Mouse (Mus musculus) cerebellum, adult 11 months (tissue): Measurements from ENCODE around the gene Smtnl1.
"Not testable (repeated sequence)": the region's sequence is repeated elsewhere in the genome, so short reads cannot be mapped to it uniquely, and the experiment has no call there.

ENCODE experiments used
- DNase-seq: peaks from one replicate; pipeline ENCODE4 v3.0.0; 2022

The Smtnl1 gene

DNA sequence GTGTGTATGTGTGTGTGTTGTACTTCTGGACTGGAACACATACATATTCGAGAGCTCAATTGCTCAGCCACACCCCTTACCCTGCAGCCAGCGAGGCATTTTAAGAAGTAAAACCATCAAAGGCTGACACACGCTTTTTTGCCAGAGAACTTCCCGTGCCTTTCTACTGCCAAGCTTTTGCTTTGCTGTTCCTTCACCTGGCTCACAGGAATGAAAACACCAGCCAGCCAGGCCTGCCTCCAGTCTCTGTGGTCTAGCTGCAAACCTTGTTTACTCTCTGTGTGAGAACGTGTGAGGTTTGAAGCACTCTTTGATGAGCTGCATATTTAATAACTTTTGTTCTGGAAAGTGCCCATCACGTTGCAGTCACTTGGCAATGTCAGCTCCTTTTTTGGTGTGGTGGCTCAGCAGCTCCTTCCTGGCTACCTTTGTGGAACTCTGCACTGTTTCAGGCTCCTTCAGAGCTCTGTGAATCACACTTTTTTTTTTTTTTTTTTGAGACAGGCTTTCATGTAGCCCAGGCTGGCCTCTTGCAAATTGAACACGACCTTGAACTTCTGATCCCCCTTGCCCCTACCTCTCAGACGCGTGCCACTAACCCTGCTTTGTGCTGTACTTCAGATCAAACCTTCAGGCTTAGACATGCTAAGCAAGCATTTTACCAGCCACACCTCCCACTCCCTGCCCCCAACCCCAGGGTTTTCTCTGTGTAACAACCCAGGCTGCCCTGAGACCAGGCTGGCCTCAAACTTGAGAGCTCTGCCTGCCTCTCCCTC, 15.6 kb upstream of the Smtnl1 start:
- no peak for DNase-seq

DNA sequence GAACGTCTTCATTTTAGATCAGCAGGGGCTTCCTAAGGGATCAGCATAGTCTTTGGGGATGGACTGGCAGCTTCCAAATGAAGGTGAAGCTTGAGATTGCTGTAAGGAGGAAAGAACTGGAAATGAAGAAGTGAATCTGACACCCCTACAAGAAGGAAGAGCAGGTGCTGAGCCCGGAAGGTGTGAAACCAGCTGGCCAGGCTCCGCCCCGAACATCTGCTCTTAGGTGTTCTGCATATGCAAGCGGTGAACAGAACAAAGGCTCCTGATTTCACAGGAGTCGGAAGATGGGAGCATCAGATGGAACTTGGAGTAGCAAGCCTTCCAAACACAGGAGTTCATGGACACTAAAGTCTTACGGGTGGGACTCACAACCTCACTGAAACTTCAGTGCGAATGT, 14.7 kb upstream of the Smtnl1 start:
- no peak for DNase-seq

DNA sequence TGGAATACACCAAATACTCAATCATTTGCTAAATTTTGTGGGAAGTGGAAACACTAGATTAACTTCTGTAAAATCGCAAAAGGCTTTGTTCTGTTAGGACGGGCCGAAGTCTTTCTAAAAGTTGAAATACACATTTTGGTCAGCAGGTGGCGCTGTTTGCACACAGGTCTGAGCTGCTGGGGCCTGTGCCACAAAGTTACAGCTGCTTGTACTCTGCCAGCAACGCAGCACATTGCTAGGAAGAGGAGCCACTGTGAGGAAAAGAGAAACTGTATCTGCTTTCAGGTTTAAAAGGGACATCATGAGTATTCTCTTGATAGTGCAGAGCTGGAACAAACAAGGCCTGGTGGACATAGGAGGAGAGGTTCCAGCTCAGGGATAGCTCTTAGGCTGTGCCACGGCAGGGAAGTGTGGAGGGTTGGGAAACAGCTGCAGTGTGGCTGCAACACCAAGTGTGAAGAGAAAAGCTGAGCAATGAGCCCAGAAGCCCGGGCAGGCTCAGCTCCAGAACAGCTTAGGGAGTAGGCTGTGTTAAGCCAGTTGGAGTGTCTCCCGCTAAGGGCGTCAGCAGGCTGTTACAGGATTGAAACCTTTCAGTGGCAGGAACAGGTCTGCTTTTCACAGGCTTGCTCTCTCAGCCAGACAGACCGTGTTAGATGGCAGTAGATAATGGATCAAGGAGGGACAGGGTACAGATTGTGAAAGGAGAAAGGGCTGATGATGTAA, 9.4 kb upstream of the Smtnl1 start:
- peak; percentile 70 for DNase-seq

DNA sequence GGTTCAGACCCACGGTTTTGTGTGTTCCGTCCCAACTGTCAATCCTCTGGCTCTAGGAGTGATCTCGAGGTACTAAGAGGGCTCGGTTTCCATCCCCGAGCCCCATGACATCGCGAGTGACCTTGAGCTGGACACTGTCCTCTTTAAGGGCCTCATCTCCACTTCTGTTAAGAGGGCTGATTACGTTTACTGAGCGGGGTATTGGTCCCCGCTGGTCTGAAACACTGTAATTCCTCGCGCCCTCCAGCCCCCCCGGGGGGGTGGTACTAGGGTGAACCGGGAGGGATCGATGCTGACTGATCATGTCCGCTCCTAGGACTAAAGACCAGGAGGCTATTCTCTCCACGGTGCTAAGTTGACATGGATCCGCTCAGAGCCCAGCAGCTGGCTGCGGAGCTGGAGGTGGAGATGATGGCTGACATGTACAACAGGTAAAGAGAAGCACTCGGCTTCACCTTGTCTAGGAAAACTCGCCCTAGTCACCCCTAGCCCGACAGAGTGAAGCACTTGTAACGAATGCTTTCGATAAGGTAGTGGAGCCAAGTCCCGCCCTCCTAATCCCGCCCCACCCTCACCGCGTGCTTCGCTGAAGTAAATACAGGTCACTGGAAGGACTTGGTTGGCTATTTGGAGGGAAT, 5.0 kb upstream of the Smtnl1 start:
- DNase-seq = peak; percentile 18

DNA sequence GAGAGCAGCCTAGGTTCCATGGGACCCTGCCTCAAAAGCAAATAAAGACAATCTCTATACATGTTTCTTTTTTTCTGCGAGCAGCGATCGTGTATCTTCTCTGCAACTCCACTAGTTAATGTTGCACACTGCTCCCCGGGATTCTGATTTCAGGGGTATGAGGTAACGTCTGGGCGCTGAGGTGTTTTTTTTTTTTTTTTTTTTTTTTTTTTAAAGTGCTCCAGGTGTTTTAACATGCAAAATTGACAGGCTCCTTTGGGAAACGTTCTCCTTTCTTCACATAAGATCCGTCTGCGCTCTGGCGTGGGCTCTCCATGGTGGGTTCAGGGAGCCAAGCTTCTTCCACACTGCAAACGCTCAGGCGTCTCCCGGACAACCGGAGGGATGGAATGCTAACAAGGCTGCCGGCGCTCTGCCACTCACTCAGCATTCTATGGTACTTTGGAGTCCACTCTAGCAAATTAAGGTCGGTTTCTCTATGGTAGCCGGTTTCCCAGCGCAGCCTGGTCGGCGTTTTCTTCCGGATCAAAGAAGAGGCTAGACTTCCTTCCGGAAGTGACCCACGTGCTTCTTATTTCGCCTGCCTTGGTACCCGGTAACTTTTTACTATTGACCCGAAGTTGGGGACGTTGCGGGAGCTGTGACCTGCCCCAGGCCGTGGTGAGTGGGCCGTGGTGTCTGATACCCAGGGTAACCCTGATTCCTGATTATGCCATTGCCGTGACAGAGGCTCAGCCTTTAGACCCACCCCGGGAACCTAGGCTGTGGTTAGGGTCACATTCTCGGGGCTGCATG, 4.2 kb upstream of the Smtnl1 start, which contains the start of gene Timm10:
Gene Timm10 (plus strand): TSS at position 510 of the 795 bp plus-strand sequence.
- DNase-seq = peak; percentile 83

DNA sequence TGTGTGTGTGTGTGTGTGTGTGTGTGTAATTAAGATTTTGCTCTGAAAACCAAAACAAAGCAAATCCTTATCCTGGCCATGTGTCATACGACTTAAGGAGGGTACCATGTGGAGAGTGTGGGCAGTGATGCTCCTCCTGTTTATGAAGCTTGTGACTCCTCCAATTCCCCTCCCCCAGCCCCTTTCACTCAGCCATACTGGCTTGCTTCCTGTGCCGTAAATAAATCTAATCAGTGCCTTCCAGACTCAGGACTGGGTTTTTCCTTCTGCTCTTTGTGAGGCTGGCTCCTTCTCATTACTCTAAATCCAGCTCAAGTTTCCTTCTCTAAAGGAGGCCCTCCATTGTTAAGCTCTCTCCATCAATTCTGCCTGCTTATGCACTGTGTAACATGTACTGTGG, 785 bp upstream of the Smtnl1 start:
- DNase-seq = no peak

DNA sequence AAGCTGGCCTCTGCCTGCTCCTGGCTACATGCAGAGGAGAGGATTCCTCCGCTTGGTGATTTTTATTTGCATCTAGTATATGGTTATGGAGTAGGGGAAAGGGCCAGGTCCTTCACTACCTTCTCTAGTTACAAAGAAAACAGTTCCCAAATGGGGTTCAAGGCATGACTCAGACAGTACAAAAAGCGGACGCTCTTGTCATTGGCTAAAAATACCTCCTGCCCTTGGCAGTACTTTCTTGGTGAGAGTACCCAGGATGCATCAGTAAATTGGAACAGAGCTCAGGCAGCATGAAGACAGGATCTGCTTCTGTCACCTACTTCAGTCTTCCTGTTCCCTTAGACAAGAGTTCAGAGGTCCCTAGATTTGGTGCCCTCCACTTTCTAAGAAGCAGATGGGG, 2.6 kb downstream of the Smtnl1 start:
- DNase-seq = no peak

DNA sequence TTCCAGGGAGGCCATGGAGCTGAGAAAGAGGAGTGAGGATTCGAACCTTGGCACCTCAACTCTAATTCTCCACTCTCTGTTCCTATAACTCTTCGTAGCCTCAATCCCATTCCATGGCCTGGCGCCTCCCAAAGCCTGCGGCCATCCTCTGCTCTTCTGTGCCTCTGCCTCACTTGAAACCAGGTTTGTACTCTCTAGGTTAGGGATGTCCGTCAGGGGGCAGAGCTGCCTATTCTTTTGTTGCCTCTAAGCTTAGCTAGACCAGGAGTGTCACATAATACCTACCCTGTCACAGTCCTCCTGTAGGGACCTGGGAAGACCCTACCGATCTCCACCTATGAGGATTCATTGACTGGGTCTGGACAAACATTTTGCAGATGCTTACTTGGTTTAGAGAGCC, 9.8 kb downstream of the Smtnl1 start:
- no peak for DNase-seq

DNA sequence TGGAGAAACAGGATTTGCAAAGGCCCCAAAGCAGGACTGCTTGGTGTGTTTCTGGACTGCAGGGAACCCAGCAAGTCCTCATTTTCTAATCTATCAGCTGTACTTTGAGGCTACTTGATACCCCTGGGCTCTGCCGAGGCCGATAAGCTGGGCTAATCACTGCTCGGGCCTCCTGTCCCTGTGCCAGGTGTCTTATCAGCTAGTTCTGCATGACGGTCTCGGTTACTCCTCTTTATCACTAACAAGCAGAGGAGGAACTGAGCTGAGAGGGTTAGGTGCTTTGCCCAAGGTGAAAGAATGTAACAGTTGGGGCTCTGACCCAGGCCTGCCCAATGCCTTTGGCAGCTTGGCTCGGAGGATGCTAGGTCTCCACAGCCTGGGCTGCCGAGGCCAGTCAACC, 10.6 kb downstream of the Smtnl1 start:
- DNase-seq = no peak

DNA sequence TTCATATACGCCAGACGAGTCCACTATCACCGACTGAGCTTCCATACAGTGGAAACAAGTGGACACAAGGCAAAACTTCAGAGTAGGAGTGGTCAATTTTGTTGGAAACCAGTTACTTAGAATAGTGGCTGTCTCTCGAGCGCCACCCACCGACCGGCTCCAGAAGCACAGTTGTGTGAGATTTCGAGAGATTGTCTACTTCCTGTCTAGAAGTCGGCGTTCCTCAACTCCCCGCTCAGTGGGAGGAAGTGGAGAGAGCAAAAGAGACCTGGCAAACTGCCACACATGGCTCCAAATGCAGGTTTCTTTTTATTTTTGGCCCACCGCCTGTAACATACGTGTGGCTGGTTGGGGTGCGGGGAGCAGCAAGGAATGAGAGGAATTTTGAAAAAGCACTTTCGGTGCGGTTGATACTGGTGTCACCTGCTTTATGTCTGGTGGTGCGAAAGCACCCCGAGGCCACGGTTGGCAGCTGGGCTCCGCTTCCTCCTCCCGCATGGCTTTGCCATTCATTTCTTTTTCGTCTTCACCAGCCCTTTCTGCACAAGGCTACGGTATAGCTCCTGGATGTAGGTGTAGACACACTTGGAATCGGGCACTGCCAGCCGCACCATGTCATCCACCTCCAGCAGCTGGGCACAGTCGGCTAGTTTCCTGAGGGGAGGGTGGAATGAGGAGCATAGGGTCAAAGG, 11.4 kb downstream of the Smtnl1 start:
- DNase-seq = peak; percentile 73

DNA sequence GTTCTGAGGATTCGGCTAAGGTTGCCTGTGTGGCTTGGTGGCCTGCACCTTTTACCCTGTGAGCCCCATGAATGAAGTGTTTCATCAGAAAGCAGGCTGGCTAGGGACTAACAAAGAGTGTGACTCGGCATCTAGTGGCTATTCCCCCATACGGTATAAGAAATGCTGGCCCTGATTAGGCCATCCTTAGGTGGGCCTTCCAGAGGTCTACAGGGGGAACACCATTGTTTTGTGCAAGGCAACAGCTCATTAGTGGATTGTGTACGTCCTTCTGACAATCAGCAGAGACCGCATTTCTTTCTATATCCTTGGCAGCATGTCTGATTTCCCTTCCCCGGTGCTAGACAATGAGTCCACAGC, 11.9 kb downstream of the Smtnl1 start:
- no peak for DNase-seq

DNA sequence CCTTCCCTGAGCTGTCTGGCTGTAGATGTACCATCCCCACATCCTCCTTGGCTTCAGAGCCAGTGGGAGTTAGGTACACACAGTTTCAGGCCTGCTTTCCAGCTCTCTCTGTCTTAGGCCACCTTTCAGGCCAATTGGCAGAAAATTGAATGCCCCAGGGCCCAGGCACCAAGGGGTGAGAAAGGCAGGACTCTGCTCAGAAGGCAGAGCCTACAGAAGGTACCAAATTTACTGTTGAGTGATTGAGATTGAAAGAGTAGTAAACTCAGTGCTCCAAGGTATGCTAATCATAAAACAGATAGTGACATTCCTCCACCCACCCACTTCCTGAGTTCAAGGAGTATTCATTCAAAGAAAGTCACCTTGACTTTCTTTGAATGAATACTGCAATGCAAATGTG, 13.1 kb downstream of the Smtnl1 start:
- no peak for DNase-seq

DNA sequence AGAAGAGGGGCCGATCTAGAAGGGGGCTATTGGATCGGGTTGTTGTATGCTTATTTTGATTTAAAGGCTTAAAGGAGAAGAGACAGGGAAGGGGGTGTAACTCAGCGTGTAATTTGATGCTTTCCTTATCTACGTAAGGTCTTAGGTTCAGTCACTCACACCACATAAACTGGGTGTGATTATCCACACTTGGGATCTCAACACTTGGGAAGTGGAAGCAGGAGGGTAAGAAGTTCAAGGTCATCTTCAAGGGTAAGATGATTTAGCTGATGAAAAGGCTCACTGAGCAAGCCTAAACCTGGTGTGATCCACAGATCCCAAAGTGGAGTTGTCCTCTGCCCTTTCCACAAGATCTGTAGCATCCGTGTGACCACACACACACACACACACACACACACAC, 15.9 kb downstream of the Smtnl1 start:
- DNase-seq = no peak

DNA sequence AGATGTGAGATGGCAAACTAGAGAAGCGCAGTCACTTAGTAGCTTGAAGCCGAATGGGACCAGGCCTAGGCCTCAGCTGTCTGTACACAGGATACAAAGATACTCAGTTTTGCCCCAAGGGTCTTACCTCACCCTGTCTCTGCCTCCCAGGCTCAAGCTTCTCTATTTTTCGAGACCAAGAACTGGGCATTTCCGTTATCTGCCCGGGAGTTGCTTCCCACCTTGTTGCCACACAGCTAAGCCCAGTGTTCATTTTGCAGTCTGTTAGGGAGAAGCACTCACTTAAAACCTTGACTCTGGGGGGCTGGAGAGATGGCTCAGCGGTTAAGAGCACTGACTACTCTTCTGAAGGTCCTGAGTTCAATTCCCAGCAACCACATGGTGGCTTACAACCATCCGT, 18.5 kb downstream of the Smtnl1 start:
- no peak for DNase-seq

DNA sequence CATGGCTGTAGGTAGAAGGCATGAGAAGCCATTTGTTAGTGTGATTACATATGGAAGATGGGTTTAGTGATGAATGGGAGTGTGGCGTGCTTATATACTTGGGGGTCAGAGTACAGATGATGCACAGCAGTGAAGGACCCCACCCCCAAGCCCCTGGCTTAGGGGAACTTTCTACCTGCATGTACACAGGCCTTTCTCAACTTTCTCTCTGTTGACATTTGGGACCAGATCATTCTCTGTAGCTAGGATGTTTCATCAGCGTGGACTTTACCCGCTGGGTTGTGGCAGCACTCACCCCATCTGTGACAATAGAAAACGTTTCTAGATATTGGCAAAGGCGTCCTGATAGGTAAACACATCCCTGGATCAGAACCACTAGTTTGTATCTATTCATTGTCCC, 21.2 kb downstream of the Smtnl1 start:
- DNase-seq = not testable (repeated sequence)

DNA sequence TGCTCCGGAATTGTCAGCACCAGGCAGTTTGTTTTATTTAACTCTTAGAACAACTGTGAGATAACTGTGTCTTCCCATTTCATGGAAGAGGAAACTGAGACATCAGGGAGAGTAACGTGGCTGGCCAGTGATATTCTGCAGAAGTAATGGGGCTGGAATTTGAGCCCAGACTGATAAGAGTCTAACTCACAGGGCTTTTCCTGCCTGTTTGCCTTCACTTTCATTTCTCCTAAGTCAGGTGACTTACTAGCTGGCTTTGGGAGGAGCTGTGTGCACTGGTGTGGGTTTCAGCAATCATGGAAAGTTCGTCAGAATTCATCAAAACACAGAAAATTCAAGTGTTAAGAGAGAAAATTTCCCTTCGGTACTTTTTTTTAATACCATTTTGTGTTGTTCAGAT, 22.1 kb downstream of the Smtnl1 start:
- no peak for DNase-seq

DNA sequence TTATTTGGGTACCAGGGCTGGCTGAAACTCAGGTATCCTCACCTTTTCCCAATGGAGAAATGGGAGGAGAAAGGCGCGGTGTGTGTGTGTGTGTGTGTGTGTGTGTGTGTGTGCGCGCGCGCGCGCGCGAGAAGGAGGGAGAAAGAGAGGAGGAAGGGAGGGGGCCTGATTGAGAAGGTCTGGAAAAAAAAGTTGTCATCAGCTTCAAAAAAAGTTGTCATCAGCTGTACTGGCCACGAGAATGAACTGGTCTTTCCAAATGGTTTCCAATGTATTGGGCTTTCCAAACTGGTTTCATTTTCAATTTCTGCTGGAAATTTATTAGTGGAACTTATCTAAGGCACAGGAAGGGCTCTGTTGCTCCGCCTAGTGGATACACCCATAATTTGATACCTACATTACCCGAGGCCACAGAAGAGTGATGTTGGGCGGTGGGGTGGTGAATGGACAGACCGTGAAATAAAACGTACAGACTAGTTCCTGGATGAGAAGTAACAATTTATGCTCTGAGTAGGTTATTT, 23.4 kb downstream of the Smtnl1 start:
- peak; percentile 61 for DNase-seq

DNA sequence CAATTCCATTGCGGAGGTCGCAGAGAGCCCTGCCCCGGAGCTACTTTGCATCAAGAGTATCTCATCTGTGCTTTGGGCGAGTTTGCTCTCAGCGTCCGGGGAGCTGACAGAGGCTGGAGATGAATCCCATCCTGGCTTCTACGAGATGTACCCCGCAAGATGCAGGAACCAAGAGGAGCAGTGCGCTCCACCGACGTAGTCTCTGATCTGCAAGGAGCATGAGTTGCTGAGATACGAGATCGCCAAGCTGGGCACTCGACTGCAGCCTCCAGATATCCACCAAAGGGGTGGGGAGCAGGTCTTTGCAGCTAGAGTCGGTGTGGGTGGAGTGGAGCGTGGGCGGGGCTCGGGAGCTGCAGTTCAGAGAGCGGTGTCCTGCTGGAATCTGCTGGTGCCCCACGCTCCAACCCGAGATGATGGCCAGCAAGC, 23.9 kb downstream of the Smtnl1 start, which contains the start of gene Ube2l6:
Gene Ube2l6 (plus strand): TSS at position 336 of the 429 bp plus-strand sequence.
- peak; percentile 57 for DNase-seq

DNA sequence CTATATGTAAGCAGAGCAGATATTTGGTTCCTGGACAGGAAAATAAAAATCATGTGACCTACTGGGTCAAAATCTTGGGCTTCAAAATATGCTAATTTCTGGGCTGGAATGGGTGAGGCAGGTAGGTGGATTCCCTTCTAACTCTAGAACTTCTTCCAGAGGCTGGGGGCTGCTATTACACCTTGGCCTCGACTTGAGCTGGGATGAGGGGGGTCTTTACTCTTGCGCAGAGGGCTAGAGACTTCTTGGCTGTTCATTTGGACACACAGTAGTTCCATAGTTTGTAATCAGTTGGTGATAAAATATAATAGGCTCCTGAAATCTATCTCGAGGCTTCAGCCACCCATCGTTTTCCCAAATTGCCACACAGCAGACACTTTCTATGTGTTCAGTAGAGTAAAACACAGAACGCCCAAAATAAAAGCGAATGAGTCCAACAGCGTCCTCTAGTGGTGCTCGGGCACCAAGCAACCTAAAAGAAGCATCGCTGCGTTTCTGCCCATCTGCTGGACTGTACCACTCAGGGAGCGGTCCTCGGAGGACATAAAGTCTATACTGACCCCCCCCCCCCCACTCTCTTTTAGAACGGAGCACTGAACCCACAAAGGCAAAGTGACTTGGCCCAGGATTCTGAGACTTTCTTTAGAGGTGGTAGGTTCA, 24.5 kb downstream of the Smtnl1 start:
- DNase-seq = peak; percentile 81

DNA sequence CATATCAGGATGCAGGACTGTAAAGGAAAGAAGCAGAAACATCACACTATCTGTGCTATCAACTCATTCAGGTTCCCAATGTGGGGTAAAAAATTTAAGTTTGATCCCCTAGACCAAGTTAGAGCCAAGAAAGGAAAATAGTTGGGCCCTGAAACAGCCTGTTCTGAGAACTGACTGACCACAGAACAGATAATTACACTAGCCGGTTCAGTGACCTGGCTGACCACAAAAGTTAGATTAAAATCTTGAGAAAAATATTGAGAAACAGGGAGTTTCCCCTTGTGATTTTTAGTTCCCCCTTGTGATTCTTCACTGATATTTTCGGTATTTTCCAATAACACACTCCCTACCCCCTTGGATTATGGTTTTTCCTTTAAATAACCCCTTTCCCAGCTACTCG, 28.6 kb downstream of the Smtnl1 start:
- DNase-seq = no peak

DNA sequence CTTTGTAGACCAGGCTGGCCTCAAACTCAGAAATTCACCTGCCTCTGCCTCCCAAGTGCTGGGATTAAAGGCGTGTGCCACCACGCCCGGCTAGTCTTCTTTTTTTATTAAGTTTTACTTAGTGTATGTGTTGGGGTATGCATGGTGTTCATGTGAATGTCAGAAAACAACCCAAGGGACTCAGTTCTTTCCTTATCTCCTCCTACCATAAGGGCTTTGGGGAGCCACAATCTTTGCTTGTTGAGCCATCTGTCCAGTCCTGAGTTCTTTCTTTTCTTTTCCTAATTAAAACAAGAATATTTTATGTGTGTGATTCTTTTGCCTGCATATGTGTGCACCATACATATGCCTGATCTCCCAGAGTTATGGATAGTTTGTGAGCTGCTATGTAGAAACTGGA, 29.3 kb downstream of the Smtnl1 start:
- no peak for DNase-seq

DNA sequence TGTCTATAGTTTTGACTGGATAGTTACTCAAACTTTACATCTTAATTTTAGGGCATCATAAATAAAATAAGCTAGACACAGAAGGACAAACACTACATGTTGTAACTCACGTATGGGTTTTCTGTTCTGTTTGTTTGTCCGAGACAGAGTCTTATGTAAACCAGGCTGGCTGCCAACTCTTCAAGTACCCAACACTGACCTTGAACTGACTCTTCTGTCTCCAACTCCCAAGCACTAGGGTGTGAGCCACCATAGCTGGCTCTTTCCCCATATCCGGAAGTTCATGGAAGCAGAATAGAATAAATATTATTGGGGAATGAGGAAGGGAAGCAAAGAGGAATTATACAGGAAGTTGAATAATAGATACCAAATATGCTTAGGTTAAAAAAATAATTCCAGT, 29.9 kb downstream of the Smtnl1 start:
- DNase-seq = no peak
